Mouse (Mus musculus): Measurements from ENCODE around the gene Abcb6. TPM values are rescaled to one million over a fixed set of nuclear protein-coding genes. Genes with fewer than 3 reads are reported as not detected.

Gene Abcb6
- polyA plus RNA-seq, 1 experiment = 10.8 TPM

GRCm38 (mm10) chr1:75191622-75192402 lies 11.6 kb upstream of the Abcb6 start, which contains the start of the genes Ankzf1 and Atg9a:
Gene Ankzf1, plus strand, starts transcription at chr1:75192151.
Gene Atg9a, minus strand, starts transcription at chr1:75192196.
- no peaks in the 10 kb centered on the region for H3K27me3 ChIP-seq (ENCODE audit: control insufficient read depth, insufficient read depth, low read length, poor library complexity, severe bottlenecking)
- H3K27ac ChIP-seq (ENCODE audit: insufficient read depth, low read length) = peak within 1 kb of the TSS; percentile 22; the same call in 1 of the 2 replicates
- H3K4me3 ChIP-seq (ENCODE audit: low read depth, low read length) = peak within 1 kb of the TSS; percentile 86
- H3K4me1 ChIP-seq (ENCODE audit: control insufficient read depth, insufficient read depth, low read length) = no peaks in the 10 kb centered on the region
- TF ChIP-seq CTCF (IDR thresholded peaks at IDR 0.05; ENCODE audit: low read depth, low read length) = no peak
- TF ChIP-seq POLR2A (IDR thresholded peaks at IDR 0.05; ENCODE audit: insufficient read depth, low read length) = no peak
- TF ChIP-seq EP300 (IDR thresholded peaks at IDR 0.05; ENCODE audit: insufficient read depth, low read depth, low read length) = no peak
- 0 out of 2 replicates have a peak, but pooled peaks cover 5% of the 10 kb centered on the region for H3K36me3 ChIP-seq (ENCODE audit: control insufficient read depth, insufficient read depth, low read length, poor library complexity, severe bottlenecking)
- H3K9ac ChIP-seq (ENCODE audit: low read depth, poor library complexity, severe bottlenecking) = peak within 1 kb of the TSS; percentile 82
- H3K9me3 ChIP-seq (replicated peaks; ENCODE audit: control insufficient read depth, insufficient read depth, low read length, poor library complexity, severe bottlenecking) = no peaks in the 10 kb centered on the region

- peak overlapping the region; percentile 86 for H3K4me3 ChIP-seq (ENCODE audit: low read depth, low read length)
Measured at GRCm38 (mm10) chr1:75191258-75191621, 11.0 kb upstream of the Abcb6 start.

GRCm38 (mm10) chr1:75190577-75190976 lies 10.4 kb upstream of the Abcb6 start:
- TF ChIP-seq EP300 (IDR thresholded peaks at IDR 0.05; ENCODE audit: insufficient read depth, low read depth, low read length) = no peak
- no peak for TF ChIP-seq POLR2A (IDR thresholded peaks at IDR 0.05; ENCODE audit: insufficient read depth, low read length)
- no peak for TF ChIP-seq CTCF (IDR thresholded peaks at IDR 0.05; ENCODE audit: low read depth, low read length)
- Histone ChIP-seq H3K4me3 (ENCODE audit: low read depth, low read length) (no peak overlapping the region), H3K9me3 (replicated peaks; ENCODE audit: control insufficient read depth, insufficient read depth, low read length, poor library complexity, severe bottlenecking) (no peaks in the 10 kb centered on the region), H3K27ac (ENCODE audit: insufficient read depth, low read length) (no peak overlapping the region), H3K4me1 (ENCODE audit: control insufficient read depth, insufficient read depth, low read length) (no peaks in the 10 kb centered on the region), H3K9ac (ENCODE audit: low read depth, poor library complexity, severe bottlenecking) (no peak overlapping the region), H3K36me3 (ENCODE audit: control insufficient read depth, insufficient read depth, low read length, poor library complexity, severe bottlenecking) (0 out of 2 replicates have a peak, but pooled peaks cover 3% of the 10 kb centered on the region), H3K27me3 (ENCODE audit: control insufficient read depth, insufficient read depth, low read length, poor library complexity, severe bottlenecking) (no peaks in the 10 kb centered on the region)

More at GRCm38 (mm10) chr1:75191258-75191621, 11.0 kb upstream of the Abcb6 start:
- TF ChIP-seq EP300 (IDR thresholded peaks at IDR 0.05; ENCODE audit: insufficient read depth, low read depth, low read length) (no peak), POLR2A (IDR thresholded peaks at IDR 0.05; ENCODE audit: insufficient read depth, low read length) (no peak), CTCF (IDR thresholded peaks at IDR 0.05; ENCODE audit: low read depth, low read length) (no peak)
- H3K27ac ChIP-seq (ENCODE audit: insufficient read depth, low read length) = no peak overlapping the region
- 0 out of 2 replicates have a peak, but pooled peaks cover 5% of the 10 kb centered on the region for H3K36me3 ChIP-seq (ENCODE audit: control insufficient read depth, insufficient read depth, low read length, poor library complexity, severe bottlenecking)
- no peaks in the 10 kb centered on the region for H3K27me3 ChIP-seq (ENCODE audit: control insufficient read depth, insufficient read depth, low read length, poor library complexity, severe bottlenecking)
- H3K4me1 ChIP-seq (ENCODE audit: control insufficient read depth, insufficient read depth, low read length) = no peaks in the 10 kb centered on the region
- no peaks in the 10 kb centered on the region for H3K9me3 ChIP-seq (replicated peaks; ENCODE audit: control insufficient read depth, insufficient read depth, low read length, poor library complexity, severe bottlenecking)
- peak overlapping the region; percentile 82 for H3K9ac ChIP-seq (ENCODE audit: low read depth, poor library complexity, severe bottlenecking)

- no peaks in the 10 kb centered on the region for H3K27me3 ChIP-seq (ENCODE audit: control insufficient read depth, insufficient read depth, low read length, poor library complexity, severe bottlenecking)
- H3K9ac ChIP-seq (ENCODE audit: low read depth, poor library complexity, severe bottlenecking) = no peak overlapping the region
- no peaks in the 10 kb centered on the region for H3K4me1 ChIP-seq (ENCODE audit: control insufficient read depth, insufficient read depth, low read length)
- H3K9me3 ChIP-seq (replicated peaks; ENCODE audit: control insufficient read depth, insufficient read depth, low read length, poor library complexity, severe bottlenecking) = no peaks in the 10 kb centered on the region
- no peak overlapping the region for H3K4me3 ChIP-seq (ENCODE audit: low read depth, low read length)
- H3K36me3 ChIP-seq (ENCODE audit: control insufficient read depth, insufficient read depth, low read length, poor library complexity, severe bottlenecking) = no peaks in the 10 kb centered on the region
- TF ChIP-seq CTCF (IDR thresholded peaks at IDR 0.05; ENCODE audit: low read depth, low read length) = no peak
- H3K27ac ChIP-seq (ENCODE audit: insufficient read depth, low read length) = no peak overlapping the region
Measured at GRCm38 (mm10) chr1:75187914-75188483, 7.8 kb upstream of the Abcb6 start.

- no peak overlapping the region for H3K27ac ChIP-seq (ENCODE audit: insufficient read depth, low read length)
- H3K36me3 ChIP-seq (ENCODE audit: control insufficient read depth, insufficient read depth, low read length, poor library complexity, severe bottlenecking) = no peaks in the 10 kb centered on the region
- no peak for TF ChIP-seq CTCF (IDR thresholded peaks at IDR 0.05; ENCODE audit: low read depth, low read length)
- TF ChIP-seq POLR2A (IDR thresholded peaks at IDR 0.05; ENCODE audit: insufficient read depth, low read length) = no peak
- no peak for TF ChIP-seq EP300 (IDR thresholded peaks at IDR 0.05; ENCODE audit: insufficient read depth, low read depth, low read length)
Measured at GRCm38 (mm10) chr1:75187126-75187525, 6.9 kb upstream of the Abcb6 start.

GRCm38 (mm10) chr1:75185495-75185894 lies 5.3 kb upstream of the Abcb6 start:
- Histone ChIP-seq H3K4me1 (ENCODE audit: control insufficient read depth, insufficient read depth, low read length) (no peaks in the 10 kb centered on the region), H3K4me3 (ENCODE audit: low read depth, low read length) (0 out of 2 replicates have a peak overlapping the region, but pooled peaks have one; percentile 1), H3K27me3 (ENCODE audit: control insufficient read depth, insufficient read depth, low read length, poor library complexity, severe bottlenecking) (no peaks in the 10 kb centered on the region), H3K9me3 (replicated peaks; ENCODE audit: control insufficient read depth, insufficient read depth, low read length, poor library complexity, severe bottlenecking) (no peaks in the 10 kb centered on the region), H3K36me3 (ENCODE audit: control insufficient read depth, insufficient read depth, low read length, poor library complexity, severe bottlenecking) (no peaks in the 10 kb centered on the region), H3K27ac (ENCODE audit: insufficient read depth, low read length) (no peak overlapping the region), H3K9ac (ENCODE audit: low read depth, poor library complexity, severe bottlenecking) (no peak overlapping the region)
- TF ChIP-seq CTCF (IDR thresholded peaks at IDR 0.05; ENCODE audit: low read depth, low read length) (no peak), POLR2A (IDR thresholded peaks at IDR 0.05; ENCODE audit: insufficient read depth, low read length) (no peak), EP300 (IDR thresholded peaks at IDR 0.05; ENCODE audit: insufficient read depth, low read depth, low read length) (no peak)

More at GRCm38 (mm10) chr1:75187126-75187525, 6.9 kb upstream of the Abcb6 start:
- H3K27me3 ChIP-seq (ENCODE audit: control insufficient read depth, insufficient read depth, low read length, poor library complexity, severe bottlenecking) = no peaks in the 10 kb centered on the region
- H3K4me1 ChIP-seq (ENCODE audit: control insufficient read depth, insufficient read depth, low read length) = no peaks in the 10 kb centered on the region
- H3K4me3 ChIP-seq (ENCODE audit: low read depth, low read length) = no peak overlapping the region
- no peaks in the 10 kb centered on the region for H3K9me3 ChIP-seq (replicated peaks; ENCODE audit: control insufficient read depth, insufficient read depth, low read length, poor library complexity, severe bottlenecking)
- no peak overlapping the region for H3K9ac ChIP-seq (ENCODE audit: low read depth, poor library complexity, severe bottlenecking)
